ENCODE assay signal across 1 mouse cellular context in genomic region chr3:30952273-30953070, GRCm38 (mm10).
A peak's percentile ranks its signal among the peaks of the same experiment; 100 is the strongest.
TF ChIP-seq lines count a peak whose summit lies in the region.

No protein-coding gene starts in this region.

TF ChIP-seq in CH12.LX, 34 proteins besides CTCF, POLR2A, EP300 and RAD21 (continued from another document):
- TF ChIP-seq POLR2AphosphoS2 (IDR thresholded peaks at IDR 0.05; ENCODE audit: low read depth, low read length) = no peak
- no peak; the same call in 1 of the 2 replicates for TF ChIP-seq MAFK (IDR thresholded peaks at IDR 0.05; ENCODE audit: insufficient replicate concordance, low read length)
- TF ChIP-seq BHLHE40 (IDR thresholded peaks at IDR 0.05; ENCODE audit: low read depth, low read length) = peak; percentile 72
- TF ChIP-seq MAX (IDR thresholded peaks at IDR 0.05; ENCODE audit: low read length) = peak; percentile 43; the same call in 1 of the 2 replicates
- no peak for TF ChIP-seq ZC3H11A (IDR thresholded peaks at IDR 0.05; ENCODE audit: low read depth, low read length)
- TF ChIP-seq MXI1 (IDR thresholded peaks at IDR 0.05; ENCODE audit: low read depth, low read length) = 0 out of 2 replicates have a peak, but pooled peaks have one; percentile 22
- TF ChIP-seq MYC (IDR thresholded peaks at IDR 0.05; ENCODE audit: low read depth, low read length) = peak; percentile 85
- TF ChIP-seq UBTF (IDR thresholded peaks at IDR 0.05; ENCODE audit: low read depth, low read length) = peak; percentile 84
- TF ChIP-seq ELF1 (IDR thresholded peaks at IDR 0.05; ENCODE audit: low read depth, low read length) = no peak
- no peak for TF ChIP-seq PAX5 (IDR thresholded peaks at IDR 0.05; ENCODE audit: low read length)
- TF ChIP-seq IRF4 (IDR thresholded peaks at IDR 0.05; ENCODE audit: low read depth, low read length) = peak; percentile 100
- TF ChIP-seq JUN (IDR thresholded peaks at IDR 0.05; ENCODE audit: insufficient read depth, low read depth, low read length) = peak; percentile 98
- peak; percentile 56; the same call in 1 of the 2 replicates for TF ChIP-seq CHD2 (IDR thresholded peaks at IDR 0.05; ENCODE audit: low read length)
